Mouse (Mus musculus): ENCODE results near the gene Gm10135.
"Not testable (repeated sequence)": the region's sequence is repeated elsewhere in the genome, so short reads cannot be mapped to it uniquely, and the experiment has no call there.

The Gm10135 gene

GRCm38 (mm10) chr5:72965706-72966105 is 8.8 kb downstream of the Gm10135 start:
- DNase-seq (ENCODE audit: low read depth in 1 of 2, low spot score in 2 of 2) = no peak

- DNase-seq (ENCODE audit: low read depth in 1 of 2, low spot score in 2 of 2) = no peak
These were observed 14.4 kb downstream of the Gm10135 start for GRCm38 (mm10) chr5:72960096-72960495.

GRCm38 (mm10) chr5:72957281-72957680 is 17.2 kb downstream of the Gm10135 start:
- DNase-seq (ENCODE audit: low read depth in 1 of 2, low spot score in 2 of 2) = no peak

- DNase-seq (ENCODE audit: low read depth in 1 of 2, low spot score in 2 of 2) = no peak
These were observed 20.4 kb downstream of the Gm10135 start for GRCm38 (mm10) chr5:72953996-72954604.

- no peak for DNase-seq (ENCODE audit: low read depth in 1 of 2, low spot score in 2 of 2)
These were observed 24.2 kb downstream of the Gm10135 start for GRCm38 (mm10) chr5:72950252-72950651.

GRCm38 (mm10) chr5:72948136-72948535 is 26.4 kb downstream of the Gm10135 start:
- no peak for DNase-seq (ENCODE audit: low read depth in 1 of 2, low spot score in 2 of 2)

GRCm38 (mm10) chr5:72940906-72941432 is 33.5 kb downstream of the Gm10135 start:
- DNase-seq (ENCODE audit: low read depth in 1 of 2, low spot score in 2 of 2) = no peak

GRCm38 (mm10) chr5:72939311-72939710 is 35.2 kb downstream of the Gm10135 start:
- no peak for DNase-seq (ENCODE audit: low read depth in 1 of 2, low spot score in 2 of 2)

- not testable (repeated sequence) for DNase-seq (ENCODE audit: low read depth in 1 of 2, low spot score in 2 of 2)
These were observed 36.1 kb downstream of the Gm10135 start for GRCm38 (mm10) chr5:72938421-72938820.

GRCm38 (mm10) chr5:72933026-72933675 is 41.4 kb downstream of the Gm10135 start:
- DNase-seq (ENCODE audit: low read depth in 1 of 2, low spot score in 2 of 2) = no peak

GRCm38 (mm10) chr5:72927074-72927473 is 47.4 kb downstream of the Gm10135 start:
- DNase-seq (ENCODE audit: low read depth in 1 of 2, low spot score in 2 of 2) = no peak

GRCm38 (mm10) chr5:72922796-72923195 is 51.7 kb downstream of the Gm10135 start:
- DNase-seq (ENCODE audit: low read depth in 1 of 2, low spot score in 2 of 2) = no peak

GRCm38 (mm10) chr5:72921171-72921570 is 53.3 kb downstream of the Gm10135 start:
- no peak for DNase-seq (ENCODE audit: low read depth in 1 of 2, low spot score in 2 of 2)

GRCm38 (mm10) chr5:72920416-72920815 is 54.1 kb downstream of the Gm10135 start:
- DNase-seq (ENCODE audit: low read depth in 1 of 2, low spot score in 2 of 2) = no peak

GRCm38 (mm10) chr5:72916851-72917250 is 57.7 kb downstream of the Gm10135 start:
- no peak for DNase-seq (ENCODE audit: low read depth in 1 of 2, low spot score in 2 of 2)

- DNase-seq (ENCODE audit: low read depth in 1 of 2, low spot score in 2 of 2) = no peak
These were observed 58.5 kb downstream of the Gm10135 start for GRCm38 (mm10) chr5:72916048-72916447.
